Mouse (Mus musculus): ENCODE measurements around the gene Ctso.

- TF ChIP-seq CTCF (IDR thresholded peaks at IDR 0.05; ENCODE audit: control insufficient read depth, insufficient read depth, low read length) (no peak), POLR2A (IDR thresholded peaks at IDR 0.05; ENCODE audit: borderline replicate concordance, control insufficient read depth, low read depth, low read length) (no peak)
Observed at GRCm38 (mm10) chr3:81922910-81923309, 9.5 kb upstream of the Ctso start.
